Mouse (Mus musculus) ovary, postnatal 14 days (tissue): ENCODE measurements around the gene Olfr1018.

Experiments
- DNase-seq: peaks from one replicate; pipeline ENCODE4 v3.0.0; 2022; ENCODE audit warnings: low spot score

Gene Olfr1018

GRCm38 (mm10) chr2:85818179-85818578 is at the start of gene Olfr1018:
TSS of gene Olfr1018 (plus strand) at chr2:85818479.
- no peak for DNase-seq

DNA sequence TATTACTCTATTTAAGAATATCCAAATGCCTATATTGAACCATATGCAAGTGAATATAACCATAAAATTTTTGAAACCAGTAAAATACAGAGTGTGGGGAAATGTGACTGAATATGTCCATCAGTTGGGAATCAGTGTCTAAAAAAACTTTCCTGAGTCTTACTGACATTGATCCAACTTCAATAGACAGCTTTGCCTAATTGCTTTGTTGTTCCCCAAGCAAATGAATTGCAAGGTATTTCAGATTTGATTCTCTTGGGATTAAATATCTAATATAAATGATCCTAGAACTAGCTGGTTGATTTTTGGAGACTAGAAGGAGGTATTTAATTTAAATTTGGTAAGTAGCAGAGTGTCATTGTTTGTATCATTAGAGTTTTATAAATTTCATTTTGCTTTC is 45.9 kb upstream of the Olfr1018 start, which contains the start of gene Olfr1014:
TSS of gene Olfr1014 (plus strand) at position 301 of the 400 bp plus-strand sequence.
- DNase-seq, result no peak

- DNase-seq, result no peak
These were observed 36.6 kb upstream of the Olfr1018 start, which contains the start of gene Olfr1015 for GRCm38 (mm10) chr2:85781717-85782116. TSS of gene Olfr1015 (plus strand) at chr2:85782017.

DNA sequence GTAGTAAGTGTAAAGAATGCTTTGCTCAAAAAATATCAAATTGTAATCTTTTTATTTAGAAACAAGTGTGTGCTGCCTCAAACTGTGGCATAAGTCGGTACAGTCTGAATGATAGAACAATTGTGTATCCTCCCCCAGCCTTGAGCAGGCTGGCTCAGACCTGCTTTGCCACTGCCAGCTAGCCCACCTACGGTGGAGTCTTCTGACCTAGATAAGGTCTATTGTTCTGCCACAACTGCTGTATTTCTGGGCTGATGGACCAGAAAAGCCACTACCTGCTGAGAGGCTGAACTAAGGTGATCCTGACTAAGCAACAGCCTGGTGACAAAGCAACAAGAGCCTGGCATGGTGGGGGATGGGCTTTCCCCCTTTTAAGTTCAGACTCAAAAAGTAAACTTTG is 25.9 kb upstream of the Olfr1018 start:
- no peak for DNase-seq

- DNase-seq, result no peak
These were observed 15.8 kb upstream of the Olfr1018 start, which contains the start of gene Olfr1016 for GRCm38 (mm10) chr2:85802444-85802843. TSS of gene Olfr1016 (minus strand) at chr2:85802544.

DNA sequence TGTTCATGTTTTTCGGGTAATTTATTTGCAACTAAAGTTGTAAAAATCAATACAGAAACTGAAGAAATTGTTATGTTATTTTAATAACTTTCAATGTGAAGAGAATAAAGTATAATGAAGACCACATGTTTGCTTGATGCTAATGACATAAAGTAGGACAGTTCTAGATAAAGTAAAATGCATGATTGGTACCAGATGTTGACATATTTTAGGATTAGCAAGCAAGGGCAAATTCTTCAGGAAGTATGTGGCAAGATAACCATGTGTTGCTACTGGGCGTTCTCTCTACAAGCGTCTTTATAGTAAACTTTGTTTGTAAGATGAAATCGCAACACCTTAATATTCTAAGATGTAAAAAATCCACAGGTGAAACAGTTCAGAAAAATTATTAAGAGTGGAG is 13.8 kb upstream of the Olfr1018 start:
- DNase-seq, result no peak

DNA sequence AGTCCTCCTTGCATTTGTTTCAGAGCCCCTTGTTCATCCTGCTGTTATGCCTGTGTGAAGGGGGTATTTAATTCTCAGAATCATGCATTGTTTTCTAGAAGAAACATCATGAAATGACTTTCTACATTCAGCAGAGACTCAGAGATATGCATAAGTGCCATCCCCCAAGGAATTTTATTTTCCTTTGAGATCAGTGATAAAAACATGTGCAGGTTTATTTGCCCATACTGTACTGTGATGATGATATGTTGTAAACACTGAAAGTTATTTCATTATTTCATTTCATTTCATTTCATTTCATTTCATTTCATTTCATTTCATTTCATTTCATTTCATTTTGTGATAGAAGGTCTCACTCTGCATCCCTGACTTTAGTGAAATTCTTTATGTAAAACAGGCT is 27.1 kb downstream of the Olfr1018 start, which contains the start of gene Olfr1019:
TSS of gene Olfr1019 (minus strand) at position 101 of the 400 bp plus-strand sequence.
- DNase-seq, result no peak

DNA sequence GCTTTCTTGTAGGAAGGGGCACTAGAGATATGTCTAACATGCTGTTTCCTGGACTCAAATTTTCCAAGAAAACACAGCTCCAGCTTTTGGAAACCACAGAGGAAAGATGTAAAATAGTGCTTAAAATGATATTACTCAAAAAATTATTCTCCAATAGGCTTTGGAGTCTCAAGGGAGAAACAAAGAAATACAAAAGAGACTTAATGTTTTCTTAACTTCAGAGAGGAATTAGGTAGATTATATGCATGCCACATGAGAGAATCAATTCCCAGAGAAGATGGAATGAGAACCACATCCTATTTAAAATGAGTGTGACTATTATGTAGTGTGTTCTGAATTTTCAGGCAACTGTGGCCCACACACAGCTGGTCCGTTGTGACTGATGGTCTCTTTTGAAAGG is 28.5 kb downstream of the Olfr1018 start, which contains the start of gene Olfr1020:
TSS of gene Olfr1020 (plus strand) at position 301 of the 400 bp plus-strand sequence.
- DNase-seq, result no peak

GRCm38 (mm10) chr2:85868294-85868693 is 50.0 kb downstream of the Olfr1018 start, which contains the start of gene Olfr1022:
TSS of gene Olfr1022 (plus strand) at chr2:85868594.
- no peak for DNase-seq
